Mouse (Mus musculus) mouse trophoblast stem cell (cell line): ENCODE measurements around the gene Hmgcr.
"Not testable (repeated sequence)": the region's sequence is repeated elsewhere in the genome, so short reads cannot be mapped to it uniquely, and the experiment has no call there.

Source experiments
- in situ Hi-C, 2 experiments: fragments of 300-500 bp; cut with MseI, MboI; formaldehyde crosslinking; loops; 2 replicates in 1 of 2; 3 replicates in 1 of 2; pipeline ENCODE4 v1.15.1; 2025

The Hmgcr gene

GRCm38 (mm10) chr13:96671078-96671905, 556 bp upstream of the Hmgcr start:
- in situ Hi-C loops: no loop called here

GRCm38 (mm10) chr13:96670019-96670405, 724 bp downstream of the Hmgcr start:
- in situ Hi-C loops: no loop called here

- in situ Hi-C loops: no loop called here
Observed at GRCm38 (mm10) chr13:96664419-96664974, 6.2 kb downstream of the Hmgcr start.

GRCm38 (mm10) chr13:96663120-96663519, 7.6 kb downstream of the Hmgcr start:
- in situ Hi-C loops: not testable (repeated sequence)

GRCm38 (mm10) chr13:96660095-96660860, 10.5 kb downstream of the Hmgcr start:
- in situ Hi-C loops: no loop called here

- in situ Hi-C loops: no loop called here
Observed at GRCm38 (mm10) chr13:96658936-96659335, 11.8 kb downstream of the Hmgcr start.

- in situ Hi-C loops: no loop called here
Observed at GRCm38 (mm10) chr13:96656673-96657072, 14.1 kb downstream of the Hmgcr start.

GRCm38 (mm10) chr13:96653041-96653440, 17.7 kb downstream of the Hmgcr start:
- in situ Hi-C loops: no loop called here

- in situ Hi-C loops: no loop called here
Observed at GRCm38 (mm10) chr13:96645822-96646221, 24.9 kb downstream of the Hmgcr start.

GRCm38 (mm10) chr13:96644168-96644567, 26.6 kb downstream of the Hmgcr start:
- in situ Hi-C loops: no loop called here

- in situ Hi-C loops: no loop called here
Observed at GRCm38 (mm10) chr13:96630396-96630795, 40.3 kb downstream of the Hmgcr start.

GRCm38 (mm10) chr13:96620891-96621290, 49.8 kb downstream of the Hmgcr start:
- in situ Hi-C loops: no loop called here

GRCm38 (mm10) chr13:96614615-96615014, 56.1 kb downstream of the Hmgcr start:
- in situ Hi-C loops: no loop called here

GRCm38 (mm10) chr13:96604242-96604641, 66.5 kb downstream of the Hmgcr start:
- in situ Hi-C loops: no loop called here

- in situ Hi-C loops: loop anchor here (10.0 kb wide), 1 partner anchor 164 kb away; no protein-coding TSS in a partner anchor
Observed at GRCm38 (mm10) chr13:96599182-96599581, 71.6 kb downstream of the Hmgcr start.
